Mouse (Mus musculus) midbrain, embryonic 13.5 days (tissue): ENCODE measurements around the gene Tmco4. TPM values are rescaled to one million over a fixed set of nuclear protein-coding genes. Genes with fewer than 3 reads are reported as not detected.

Source experiments
- ATAC-seq: fragments of 200-750 bp; cut with Nextera tagmentation; 2 replicates; pipeline ENCODE4 v1.8.0; 2017; ENCODE audit warnings: mild to moderate bottlenecking, moderate TSS enrichment, moderate library complexity
- H3K27ac ChIP-seq: fragments of 300-500 bp; sonication (generic); 2 replicates; pipeline ENCODE4 v1.5.1; 2015; ENCODE audit warnings: inconsistent platforms, mild to moderate bottlenecking, moderate library complexity
- H3K27me3 ChIP-seq: fragments of 300-500 bp; sonication (generic); 2 replicates; pipeline ENCODE4 v1.6.1; 2015; ENCODE audit warnings: mild to moderate bottlenecking, inconsistent platforms
- H3K36me3 ChIP-seq: fragments of 300-500 bp; sonication (generic); 2 replicates; pipeline ENCODE4 v1.6.1; 2015; ENCODE audit warnings: mild to moderate bottlenecking, inconsistent platforms
- H3K4me1 ChIP-seq: fragments of 300-500 bp; sonication (generic); replicated peaks from 2 replicates; pipeline ENCODE4 v1.6.1; 2015; ENCODE audit warnings: inconsistent platforms
- H3K4me2 ChIP-seq: fragments of 300-500 bp; sonication (generic); replicated peaks from 2 replicates; pipeline ENCODE4 v1.6.1; 2015; ENCODE audit warnings: moderate library complexity, mild to moderate bottlenecking, inconsistent platforms
- H3K4me3 ChIP-seq: fragments of 300-500 bp; sonication (generic); replicated peaks from 2 replicates; pipeline ENCODE4 v1.5.1; 2015; ENCODE audit warnings: mild to moderate bottlenecking, inconsistent platforms
- H3K9ac ChIP-seq: fragments of 300-500 bp; sonication (generic); replicated peaks from 2 replicates; pipeline ENCODE4 v1.6.1; 2015; ENCODE audit warnings: mild to moderate bottlenecking, inconsistent platforms
- H3K9me3 ChIP-seq: fragments of 300-500 bp; sonication (generic); 2 replicates; pipeline ENCODE4 v1.6.1; 2016; ENCODE audit warnings: mild to moderate bottlenecking, inconsistent platforms
- WGBS: fragments of 180-500 bp; shearing (Covaris S2); methylation state at CpG from one replicate; pipeline ENCODE4 v1.1.7; 2015; 5-methylcytosine and 5-hydroxymethylcytosine counted together
- polyA plus RNA-seq: library from polyadenylated mRNA; unstranded; fragments of >200 nt; fragmentation: Nextera tagmentation; extraction: Ambion mirVana; gene quantifications from 2 replicates; pipeline ENCODE4 v1.2.1, GENCODE M21; 2015

Tmco4 gene
- polyA plus RNA-seq, 1 experiment from 2014 or later: 0.36 TPM

GRCm38 (mm10) chr4:139088982-139089671 is 116.4 kb downstream of the Tmco4 start:
- WGBS: 60% methylated on average over 9 of the region's 9 CpGs
- Histone ChIP-seq H3K27me3 (peaks cover 72% of the 10 kb centered on the region), H3K4me3 (no peak overlapping the region), H3K9ac (no peak overlapping the region), H3K27ac (no peak overlapping the region), H3K9me3 (no peaks in the 10 kb centered on the region), H3K4me1 (peaks cover 23% of the 10 kb centered on the region), H3K36me3 (no peaks in the 10 kb centered on the region), H3K4me2 (no peak overlapping the region)
- no peak for ATAC-seq

DNA sequence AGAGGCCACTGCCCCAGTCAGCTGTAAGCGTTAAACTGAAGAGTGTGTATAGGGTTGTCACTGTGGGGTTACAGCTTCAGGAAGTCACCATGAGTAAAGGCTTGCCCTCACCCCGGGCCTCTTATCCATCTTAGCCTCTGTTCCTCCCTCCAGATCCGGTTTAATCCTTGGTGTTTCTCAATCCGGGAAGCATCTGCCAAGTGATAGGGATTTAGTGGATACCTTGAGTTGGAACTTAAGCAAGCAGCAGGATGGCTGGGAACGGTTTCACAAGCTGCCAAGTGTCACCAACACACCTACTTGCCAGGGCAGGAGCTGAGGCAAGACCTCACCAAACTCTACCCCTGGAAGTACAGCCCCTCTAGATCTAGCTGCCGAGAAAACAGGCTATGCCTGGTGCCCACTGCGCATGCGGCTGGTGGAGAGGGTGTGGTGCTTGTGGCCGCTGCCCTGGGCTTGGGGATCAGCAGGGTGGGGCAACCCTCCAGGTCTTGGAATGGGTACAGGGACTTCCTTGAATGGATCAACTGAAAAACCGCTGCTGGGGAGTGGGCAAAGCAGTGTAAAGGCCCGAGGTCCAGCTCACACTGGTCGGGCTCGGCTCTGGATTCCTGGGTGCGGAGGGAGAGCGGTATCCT is 117.7 kb downstream of the Tmco4 start:
- no peaks in the 10 kb centered on the region for H3K9me3 ChIP-seq
- 68% methylated on average over 15 of the region's 15 CpGs for WGBS
- H3K4me2 ChIP-seq: no peak overlapping the region
- no peak overlapping the region for H3K9ac ChIP-seq
- no peak overlapping the region for H3K4me3 ChIP-seq
- ATAC-seq: no peak
- H3K36me3 ChIP-seq: no peaks in the 10 kb centered on the region
- peaks cover 73% of the 10 kb centered on the region for H3K27me3 ChIP-seq
- H3K4me1 ChIP-seq: peaks cover 23% of the 10 kb centered on the region
- H3K27ac ChIP-seq: no peak overlapping the region

- Histone ChIP-seq H3K4me2 (peak overlapping the region; percentile 88), H3K27ac (0 out of 2 replicates have a peak overlapping the region, but pooled peaks have one; percentile 55), H3K4me3 (peak overlapping the region; percentile 53; the same call in 1 of the 2 replicates), H3K9me3 (no peaks in the 10 kb centered on the region), H3K36me3 (no peaks in the 10 kb centered on the region), H3K4me1 (peaks cover 23% of the 10 kb centered on the region), H3K27me3 (peaks cover 72% of the 10 kb centered on the region), H3K9ac (0 out of 2 replicates have a peak overlapping the region, but pooled peaks have one; percentile 67)
- 34% methylated on average over 7 of the region's 7 CpGs for WGBS
- ATAC-seq: no peak
These were observed 118.4 kb downstream of the Tmco4 start for GRCm38 (mm10) chr4:139091066-139091465.

DNA sequence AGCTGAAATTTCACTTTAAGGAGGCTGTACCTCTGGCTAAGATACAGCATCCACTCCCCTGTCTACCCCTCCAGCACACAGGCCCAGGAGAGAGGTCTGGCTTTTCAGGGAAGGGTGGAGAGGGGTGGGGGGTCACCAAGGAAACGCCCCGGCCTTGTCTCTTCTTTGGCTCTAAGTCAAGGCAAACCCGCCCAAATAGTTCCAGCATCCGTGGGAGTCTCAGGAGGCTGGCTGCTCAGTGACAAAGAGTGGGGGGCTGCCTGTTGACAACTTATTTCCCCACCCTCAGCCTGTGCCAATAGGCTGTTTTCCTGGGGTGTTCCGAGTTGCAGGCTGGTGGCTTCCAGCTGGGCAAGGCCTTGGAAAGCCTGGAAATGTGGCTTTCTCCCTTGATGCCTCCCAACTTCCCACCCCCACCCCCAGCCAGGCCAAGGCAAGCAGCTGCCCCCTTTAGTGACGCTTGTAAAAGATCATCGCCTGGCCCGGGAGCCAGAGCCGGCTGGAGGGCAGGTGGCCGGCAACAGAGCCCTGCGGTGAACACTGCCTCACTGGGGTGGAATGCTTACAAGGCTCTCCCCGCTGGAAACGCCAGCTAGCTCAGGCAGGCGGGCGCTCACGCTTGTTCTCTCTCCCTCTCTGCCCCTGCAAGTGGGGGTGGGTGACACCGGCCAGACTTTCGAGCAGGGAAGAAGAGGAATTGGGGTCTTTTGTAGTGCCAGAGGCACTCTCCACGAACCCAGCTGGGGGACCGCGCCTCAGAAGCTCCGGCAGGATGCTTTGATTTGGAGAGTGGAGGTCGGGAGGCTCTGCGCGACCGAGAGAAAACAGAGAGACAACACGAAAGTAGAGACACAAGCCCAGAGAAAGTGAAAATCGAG is 119.0 kb downstream of the Tmco4 start:
- Histone ChIP-seq H3K4me1 (peaks cover 23% of the 10 kb centered on the region), H3K4me2 (peak overlapping the region; percentile 88), H3K27ac (peak overlapping the region; percentile 55; the same call in 1 of the 2 replicates), H3K27me3 (peaks cover 72% of the 10 kb centered on the region), H3K4me3 (peak overlapping the region; percentile 53), H3K36me3 (no peaks in the 10 kb centered on the region), H3K9ac (peak overlapping the region; percentile 67), H3K9me3 (no peaks in the 10 kb centered on the region)
- 2% methylated on average over 27 of the region's 28 CpGs for WGBS
- ATAC-seq: peak; percentile 76

- Histone ChIP-seq H3K27ac (peak within 1 kb of the TSS; percentile 55; the same call in 1 of the 2 replicates), H3K4me1 (peaks cover 23% of the 10 kb centered on the region), H3K36me3 (no peaks in the 10 kb centered on the region), H3K9ac (peak within 1 kb of the TSS; percentile 67), H3K4me2 (peak within 1 kb of the TSS; percentile 88), H3K27me3 (peaks cover 72% of the 10 kb centered on the region), H3K4me3 (peak within 1 kb of the TSS; percentile 53), H3K9me3 (no peaks in the 10 kb centered on the region)
- no peak for ATAC-seq
- WGBS: under 1% methylated on average over 63 of the region's 105 CpGs
These were observed 119.9 kb downstream of the Tmco4 start, which contains the start of gene Nbl1 for GRCm38 (mm10) chr4:139092356-139093195. Nbl1 (minus strand) TSS chr4:139092993.

GRCm38 (mm10) chr4:139093196-139093530 is 120.5 kb downstream of the Tmco4 start:
- WGBS: 18% methylated on average over 13 of the region's 13 CpGs

DNA sequence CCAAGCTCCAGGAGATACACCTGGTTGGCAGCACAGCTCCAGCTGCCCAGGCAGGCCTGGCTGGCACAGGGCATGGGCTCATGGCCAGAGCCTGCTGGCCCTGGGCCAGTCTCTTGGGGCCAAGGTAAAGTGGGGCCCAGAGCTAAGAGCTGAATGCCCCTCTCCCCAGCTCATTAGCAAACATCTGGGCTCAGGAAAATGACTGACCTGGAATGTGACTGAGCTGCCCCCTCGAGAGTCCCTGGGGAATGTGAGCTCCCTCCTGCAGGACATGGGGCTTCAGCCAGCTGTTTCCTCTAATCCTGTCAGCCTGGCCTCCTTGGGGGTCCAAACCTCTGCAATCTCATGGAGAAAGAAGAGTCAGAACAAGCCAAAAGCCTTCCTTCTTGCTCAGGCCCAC is 122.7 kb downstream of the Tmco4 start:
- no peak for ATAC-seq
- 58% methylated on average over 1 of the region's 1 CpGs for WGBS
- Histone ChIP-seq H3K4me1 (peaks cover 23% of the 10 kb centered on the region), H3K4me2 (no peak overlapping the region), H3K27ac (no peak overlapping the region), H3K36me3 (no peaks in the 10 kb centered on the region), H3K4me3 (no peak overlapping the region), H3K9me3 (no peaks in the 10 kb centered on the region), H3K27me3 (peaks cover 51% of the 10 kb centered on the region), H3K9ac (no peak overlapping the region)

More at GRCm38 (mm10) chr4:139093196-139093530, 120.5 kb downstream of the Tmco4 start:
- peak overlapping the region; percentile 53 for H3K4me3 ChIP-seq
- no peaks in the 10 kb centered on the region for H3K9me3 ChIP-seq
- H3K27ac ChIP-seq: no peak overlapping the region
- no peak for ATAC-seq
- H3K4me1 ChIP-seq: peaks cover 23% of the 10 kb centered on the region
- H3K9ac ChIP-seq: peak overlapping the region; percentile 67
- H3K4me2 ChIP-seq: peak overlapping the region; percentile 88
- no peaks in the 10 kb centered on the region for H3K36me3 ChIP-seq
- H3K27me3 ChIP-seq: peaks cover 67% of the 10 kb centered on the region

DNA sequence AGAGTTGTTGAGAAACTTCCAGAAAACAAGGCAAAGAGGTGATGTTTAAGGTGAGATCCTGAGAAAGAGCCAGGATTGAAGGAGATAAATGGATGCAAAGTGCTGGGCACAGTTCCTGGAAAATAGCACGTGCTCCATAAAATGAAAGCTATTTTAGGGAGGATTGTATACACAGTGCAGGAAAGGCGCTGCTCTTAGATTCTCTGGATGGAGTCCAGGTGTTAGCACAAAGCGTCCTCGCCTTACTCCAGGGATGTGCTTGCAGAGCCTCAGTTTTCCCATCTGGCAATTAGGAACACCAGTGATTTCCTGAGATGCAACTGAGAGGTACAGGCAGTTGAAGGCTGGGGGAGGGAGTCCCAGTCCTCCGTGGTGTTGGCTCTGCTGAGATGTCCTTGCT is 123.5 kb downstream of the Tmco4 start:
- no peak for ATAC-seq
- Histone ChIP-seq H3K4me1 (peaks cover 20% of the 10 kb centered on the region), H3K27me3 (peaks cover 43% of the 10 kb centered on the region), H3K4me2 (no peak overlapping the region), H3K9me3 (no peaks in the 10 kb centered on the region), H3K9ac (no peak overlapping the region), H3K4me3 (no peak overlapping the region), H3K36me3 (peaks cover 3% of the 10 kb centered on the region; the same call in 1 of the 2 replicates), H3K27ac (no peak overlapping the region)
- 81% methylated on average over 5 of the region's 5 CpGs for WGBS

DNA sequence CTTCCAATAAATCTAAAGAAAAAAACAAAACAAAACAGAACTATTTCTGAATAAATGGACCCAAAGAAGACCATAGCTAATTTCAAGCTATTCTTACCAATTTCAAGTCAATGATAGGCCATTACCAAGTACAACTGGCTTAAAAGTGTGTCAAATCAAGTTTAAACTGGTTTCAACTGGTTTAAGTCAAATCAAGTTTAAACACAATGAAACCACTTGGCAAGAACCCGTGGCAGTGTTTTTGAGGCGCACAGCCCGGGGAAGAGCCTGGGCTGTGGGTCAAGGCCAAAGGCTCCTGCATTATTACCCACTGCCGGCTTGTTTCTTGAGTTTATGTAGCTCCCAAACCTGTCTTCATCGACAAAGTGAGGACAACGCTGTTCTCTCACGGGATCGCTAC is 127.6 kb downstream of the Tmco4 start:
- H3K27me3 ChIP-seq: peaks cover 2% of the 10 kb centered on the region; the same call in 1 of the 2 replicates
- ATAC-seq: no peak
- H3K4me1 ChIP-seq: 0 out of 2 replicates have a peak, but pooled peaks cover 5% of the 10 kb centered on the region
- H3K36me3 ChIP-seq: peaks cover 36% of the 10 kb centered on the region
- no peak overlapping the region for H3K9ac ChIP-seq
- H3K4me2 ChIP-seq: no peak overlapping the region
- no peak overlapping the region for H3K27ac ChIP-seq
- 92% methylated on average over 8 of the region's 8 CpGs for WGBS
- H3K4me3 ChIP-seq: no peak overlapping the region
- H3K9me3 ChIP-seq: no peaks in the 10 kb centered on the region

DNA sequence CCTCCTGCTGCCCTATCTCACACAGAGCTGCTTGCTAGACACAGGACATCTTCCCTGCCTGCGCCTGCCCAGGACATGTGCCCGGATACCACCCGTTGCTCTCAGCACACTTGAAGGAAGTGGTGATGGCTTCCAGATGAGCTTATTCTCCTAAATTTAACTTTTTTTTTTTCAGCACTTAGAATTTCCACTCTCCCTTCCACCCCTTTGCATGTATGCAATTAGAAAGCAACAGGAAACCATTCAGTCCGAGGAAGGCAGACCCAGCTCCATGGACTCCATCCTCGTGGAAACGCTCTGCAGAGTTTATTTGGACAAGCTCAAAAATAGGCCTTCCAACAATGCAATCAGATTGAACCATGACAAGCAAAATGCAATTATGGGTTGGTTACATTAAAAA is 128.9 kb downstream of the Tmco4 start:
- H3K9ac ChIP-seq: no peak overlapping the region
- 0 out of 2 replicates have a peak, but pooled peaks cover 5% of the 10 kb centered on the region for H3K4me1 ChIP-seq
- no peaks in the 10 kb centered on the region for H3K9me3 ChIP-seq
- H3K27me3 ChIP-seq: no peaks in the 10 kb centered on the region
- no peak overlapping the region for H3K4me3 ChIP-seq
- no peak overlapping the region for H3K4me2 ChIP-seq
- 85% methylated on average over 6 of the region's 6 CpGs for WGBS
- ATAC-seq: no peak
- no peak overlapping the region for H3K27ac ChIP-seq
- peaks cover 36% of the 10 kb centered on the region for H3K36me3 ChIP-seq

- 97% methylated on average over 1 of the region's 1 CpGs for WGBS
These were observed 132.8 kb downstream of the Tmco4 start for GRCm38 (mm10) chr4:139105453-139105852.

More at GRCm38 (mm10) chr4:139105453-139105852, 132.8 kb downstream of the Tmco4 start:
- Histone ChIP-seq H3K4me2 (no peak overlapping the region), H3K9ac (no peak overlapping the region), H3K27me3 (no peaks in the 10 kb centered on the region), H3K4me3 (no peak overlapping the region), H3K27ac (no peak overlapping the region), H3K4me1 (0 out of 2 replicates have a peak, but pooled peaks cover 5% of the 10 kb centered on the region), H3K9me3 (no peaks in the 10 kb centered on the region), H3K36me3 (peaks cover 36% of the 10 kb centered on the region)
- no peak for ATAC-seq
